Mouse (Mus musculus) neural tube, embryonic 12.5 days (tissue): ENCODE results near the gene Gm32742. TPM values are rescaled to one million over a fixed set of nuclear protein-coding genes. Genes with fewer than 3 reads are reported as not detected.
A peak's percentile ranks its signal among the peaks of the same experiment; 100 is the strongest.
"Not testable (repeated sequence)": the region's sequence is repeated elsewhere in the genome, so short reads cannot be mapped to it uniquely, and the experiment has no call there.

Experiments used
- ATAC-seq: fragments of 200-750 bp; cut with Nextera tagmentation; 2 replicates; pipeline ENCODE4 v1.8.0; 2017; ENCODE audit warnings: low read depth, mild to moderate bottlenecking, moderate TSS enrichment, moderate library complexity; ENCODE audit not compliant: low FRiP score
- H3K27ac ChIP-seq: fragments of 300-500 bp; sonication (generic); 2 replicates; pipeline ENCODE4 v1.5.1; 2016
- H3K27me3 ChIP-seq: fragments of 300-500 bp; sonication (generic); replicated peaks from 2 replicates; pipeline ENCODE4 v1.6.1; 2016; ENCODE audit warnings: mild to moderate bottlenecking
- H3K36me3 ChIP-seq: fragments of 300-500 bp; sonication (generic); 2 replicates; pipeline ENCODE4 v1.6.1; 2016; ENCODE audit warnings: mild to moderate bottlenecking
- H3K4me1 ChIP-seq: fragments of 300-500 bp; sonication (generic); 2 replicates; pipeline ENCODE4 v1.6.1; 2016
- H3K4me2 ChIP-seq: fragments of 300-500 bp; sonication (generic); replicated peaks from 2 replicates; pipeline ENCODE4 v1.6.1; 2016; ENCODE audit warnings: mild to moderate bottlenecking
- H3K4me3 ChIP-seq: fragments of 300-500 bp; sonication (generic); 2 replicates; pipeline ENCODE4 v1.5.1; 2016
- H3K9ac ChIP-seq: fragments of 300-500 bp; sonication (generic); 2 replicates; pipeline ENCODE4 v1.6.1; 2016; ENCODE audit warnings: mild to moderate bottlenecking
- H3K9me3 ChIP-seq: fragments of 300-500 bp; sonication (generic); 2 replicates; pipeline ENCODE4 v1.6.1; 2016; ENCODE audit warnings: mild to moderate bottlenecking
- WGBS: fragments of 180-500 bp; shearing (Covaris S2); methylation state at CpG from one replicate; pipeline ENCODE4 v1.1.7; 2016; 5-methylcytosine and 5-hydroxymethylcytosine counted together
- polyA plus RNA-seq: library from polyadenylated mRNA; unstranded; fragments of >200 nt; fragmentation: Nextera tagmentation; extraction: Ambion mirVana; gene quantifications from 2 replicates; pipeline ENCODE4 v1.2.1, GENCODE M21; 2016

Gene Gm32742
- polyA plus RNA-seq, 1 experiment from 2014 or later = 0.03 TPM

- no peak overlapping the region for H3K4me3 ChIP-seq
Measured at GRCm38 (mm10) chr9:51143437-51143836, 21.9 kb downstream of the Gm32742 start.

GRCm38 (mm10) chr9:51140711-51141110 is 24.6 kb downstream of the Gm32742 start:
- no peak for ATAC-seq
- WGBS = 78% methylated on average over 3 of the region's 3 CpGs
- no peaks in the 10 kb centered on the region for H3K36me3 ChIP-seq

More at GRCm38 (mm10) chr9:51143437-51143836, 21.9 kb downstream of the Gm32742 start:
- no peak overlapping the region for H3K27ac ChIP-seq
- H3K4me2 ChIP-seq = no peak overlapping the region
- no peaks in the 10 kb centered on the region for H3K9me3 ChIP-seq
- no peaks in the 10 kb centered on the region for H3K36me3 ChIP-seq
- no peak overlapping the region for H3K9ac ChIP-seq
- H3K4me1 ChIP-seq = no peaks in the 10 kb centered on the region
- no peaks in the 10 kb centered on the region for H3K27me3 ChIP-seq
- ATAC-seq = no peak
- 96% methylated on average over 1 of the region's 1 CpGs for WGBS

DNA sequence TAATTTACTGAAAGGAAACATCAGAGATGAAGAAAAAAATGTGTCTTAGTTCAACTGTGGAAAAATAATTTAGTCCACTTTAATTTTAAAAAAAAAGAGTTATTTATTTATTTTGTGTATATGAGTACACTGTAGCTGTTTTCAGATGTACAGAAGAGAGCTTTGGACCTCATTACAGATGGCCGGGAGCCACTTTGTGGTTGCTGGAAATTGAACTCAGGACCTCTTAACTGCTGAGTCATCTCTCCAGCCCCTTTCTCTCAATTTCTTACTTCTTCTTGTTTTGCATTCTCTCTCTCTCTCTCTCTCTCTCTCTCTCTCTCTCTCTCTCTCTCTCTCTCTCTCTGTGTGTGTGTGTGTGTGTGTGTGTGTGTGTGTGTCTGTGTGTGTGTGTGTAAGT is 25.9 kb downstream of the Gm32742 start:
- not testable (repeated sequence) for H3K4me1 ChIP-seq, H3K27me3 ChIP-seq, H3K27ac ChIP-seq, H3K36me3 ChIP-seq, H3K4me2 ChIP-seq, ATAC-seq, H3K4me3 ChIP-seq, H3K9ac ChIP-seq, H3K9me3 ChIP-seq
- WGBS = 78% methylated on average over 1 of the region's 1 CpGs

More at GRCm38 (mm10) chr9:51140711-51141110, 24.6 kb downstream of the Gm32742 start:
- Histone ChIP-seq H3K4me1 (no peaks in the 10 kb centered on the region), H3K27ac (no peak overlapping the region), H3K4me2 (no peak overlapping the region), H3K9me3 (no peaks in the 10 kb centered on the region), H3K4me3 (no peak overlapping the region), H3K27me3 (no peaks in the 10 kb centered on the region), H3K9ac (no peak overlapping the region)

GRCm38 (mm10) chr9:51138301-51138700 is 27.0 kb downstream of the Gm32742 start:
- Histone ChIP-seq H3K9ac (no peak overlapping the region), H3K27ac (no peak overlapping the region), H3K4me1 (no peaks in the 10 kb centered on the region), H3K4me2 (no peak overlapping the region), H3K9me3 (no peaks in the 10 kb centered on the region), H3K4me3 (no peak overlapping the region), H3K27me3 (no peaks in the 10 kb centered on the region), H3K36me3 (no peaks in the 10 kb centered on the region)
- 93% methylated on average over 1 of the region's 1 CpGs for WGBS
- no peak for ATAC-seq

DNA sequence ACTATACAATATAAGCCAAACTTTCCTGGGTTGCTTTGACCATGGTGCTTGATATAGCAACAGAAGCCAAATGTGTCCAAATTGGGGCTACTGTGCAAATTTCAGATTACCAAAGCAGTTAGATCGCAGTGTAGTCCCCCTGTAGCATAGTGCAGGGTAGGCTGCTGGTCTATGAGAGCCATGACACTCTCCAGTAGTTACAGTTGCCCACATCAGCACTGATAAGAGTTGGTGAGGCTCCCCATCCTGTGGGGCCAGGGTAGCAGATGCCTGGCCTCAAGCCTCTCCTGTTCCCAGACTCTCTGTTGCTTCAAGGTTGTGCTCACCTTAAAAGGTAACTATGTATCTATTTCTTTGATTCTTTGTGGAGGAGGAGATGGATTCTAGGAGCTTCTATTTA is 27.5 kb downstream of the Gm32742 start:
- Histone ChIP-seq H3K36me3 (no peaks in the 10 kb centered on the region), H3K4me3 (no peak overlapping the region), H3K27me3 (no peaks in the 10 kb centered on the region), H3K4me1 (no peaks in the 10 kb centered on the region), H3K9ac (no peak overlapping the region), H3K4me2 (no peak overlapping the region), H3K9me3 (no peaks in the 10 kb centered on the region), H3K27ac (no peak overlapping the region)
- WGBS = 97% methylated on average over 1 of the region's 1 CpGs
- no peak for ATAC-seq

- ATAC-seq = no peak
Measured at GRCm38 (mm10) chr9:51137432-51137831, 27.9 kb downstream of the Gm32742 start.

GRCm38 (mm10) chr9:51136985-51137384 is 28.3 kb downstream of the Gm32742 start:
- Histone ChIP-seq H3K27ac (no peak overlapping the region), H3K36me3 (no peaks in the 10 kb centered on the region), H3K9me3 (no peaks in the 10 kb centered on the region), H3K27me3 (no peaks in the 10 kb centered on the region), H3K9ac (no peak overlapping the region), H3K4me1 (no peaks in the 10 kb centered on the region), H3K4me3 (no peak overlapping the region), H3K4me2 (no peak overlapping the region)
- ATAC-seq = no peak
- WGBS = 67% methylated on average over 3 of the region's 3 CpGs

More at GRCm38 (mm10) chr9:51137432-51137831, 27.9 kb downstream of the Gm32742 start:
- no peak overlapping the region for H3K9ac ChIP-seq
- no peaks in the 10 kb centered on the region for H3K9me3 ChIP-seq
- H3K27ac ChIP-seq = no peak overlapping the region
- no peak overlapping the region for H3K4me3 ChIP-seq
- no peaks in the 10 kb centered on the region for H3K27me3 ChIP-seq
- H3K4me2 ChIP-seq = no peak overlapping the region
- H3K4me1 ChIP-seq = no peaks in the 10 kb centered on the region
- WGBS = 89% methylated on average over 4 of the region's 4 CpGs
- no peaks in the 10 kb centered on the region for H3K36me3 ChIP-seq

- 92% methylated on average over 4 of the region's 4 CpGs for WGBS
Measured at GRCm38 (mm10) chr9:51114767-51115166, 50.5 kb downstream of the Gm32742 start.

GRCm38 (mm10) chr9:51105751-51106150 is 59.6 kb downstream of the Gm32742 start:
- Histone ChIP-seq H3K27ac (no peak overlapping the region), H3K27me3 (peaks cover 3% of the 10 kb centered on the region; the same call in 1 of the 2 replicates), H3K4me3 (no peak overlapping the region), H3K4me1 (peaks cover 14% of the 10 kb centered on the region), H3K9ac (no peak overlapping the region), H3K4me2 (no peak overlapping the region), H3K9me3 (no peaks in the 10 kb centered on the region), H3K36me3 (no peaks in the 10 kb centered on the region)
- no peak for ATAC-seq
- WGBS = 87% methylated on average over 2 of the region's 2 CpGs

More at GRCm38 (mm10) chr9:51114767-51115166, 50.5 kb downstream of the Gm32742 start:
- H3K27ac ChIP-seq = no peak overlapping the region
- H3K36me3 ChIP-seq = no peaks in the 10 kb centered on the region
- ATAC-seq = no peak
- no peaks in the 10 kb centered on the region for H3K4me1 ChIP-seq
- no peaks in the 10 kb centered on the region for H3K27me3 ChIP-seq
- no peak overlapping the region for H3K4me3 ChIP-seq
- H3K9ac ChIP-seq = no peak overlapping the region
- no peaks in the 10 kb centered on the region for H3K9me3 ChIP-seq
- H3K4me2 ChIP-seq = no peak overlapping the region

GRCm38 (mm10) chr9:51103808-51104514 is 61.4 kb downstream of the Gm32742 start:
- peaks cover 3% of the 10 kb centered on the region; the same call in 1 of the 2 replicates for H3K27me3 ChIP-seq
- 13% methylated on average over 30 of the region's 30 CpGs for WGBS
- ATAC-seq = peak; percentile 79

DNA sequence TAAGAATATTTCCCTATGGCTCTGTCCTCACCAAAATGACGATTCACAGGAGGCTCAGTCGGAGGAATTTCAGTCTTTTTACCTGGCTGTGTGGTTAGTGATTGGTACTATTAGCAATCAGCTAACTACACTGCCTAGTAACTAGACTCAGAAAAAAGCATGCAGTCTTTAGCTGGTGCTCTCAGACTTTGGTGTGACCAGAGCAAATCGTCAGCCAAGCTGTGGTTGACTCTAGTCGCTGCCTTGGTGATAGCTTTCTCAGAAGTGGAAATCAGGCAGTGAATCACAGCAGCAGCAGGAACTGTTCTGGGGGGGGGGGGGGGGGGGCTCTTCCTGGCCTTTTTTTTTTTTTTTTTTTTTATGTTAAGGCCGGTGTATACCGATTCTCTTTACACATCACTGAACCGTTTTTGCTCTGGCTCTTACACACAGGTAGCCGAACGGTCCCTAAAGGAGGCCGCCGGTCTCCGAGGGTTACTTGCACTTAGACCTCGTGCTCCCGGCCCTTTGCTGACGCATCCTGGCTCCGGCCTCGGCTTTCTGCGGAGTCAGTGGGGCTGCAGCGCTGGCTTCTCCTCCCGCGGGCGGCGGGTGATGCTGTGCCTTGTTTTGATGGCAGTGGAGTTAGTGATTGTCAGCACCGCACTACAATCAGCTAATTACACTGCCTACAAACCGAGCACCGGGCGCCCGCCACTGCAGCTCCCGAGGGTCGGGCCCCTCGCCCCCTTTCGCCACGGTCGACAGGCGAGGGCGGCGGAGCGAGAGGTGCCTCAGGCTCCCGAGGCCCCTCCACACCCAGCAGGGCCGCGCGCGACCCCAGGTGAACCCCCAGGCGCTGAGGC is 62.1 kb downstream of the Gm32742 start:
- peak; percentile 68 for ATAC-seq
- WGBS = 2% methylated on average over 43 of the region's 44 CpGs
- H3K9me3 ChIP-seq = no peaks in the 10 kb centered on the region

More at GRCm38 (mm10) chr9:51103808-51104514, 61.4 kb downstream of the Gm32742 start:
- no peaks in the 10 kb centered on the region for H3K9me3 ChIP-seq
- peak overlapping the region; percentile 100 for H3K4me2 ChIP-seq
- no peak overlapping the region for H3K27ac ChIP-seq
- peak overlapping the region; percentile 58 for H3K4me3 ChIP-seq
- no peaks in the 10 kb centered on the region for H3K36me3 ChIP-seq
- peaks cover 14% of the 10 kb centered on the region for H3K4me1 ChIP-seq
- peak overlapping the region; percentile 66 for H3K9ac ChIP-seq

GRCm38 (mm10) chr9:51101756-51102425 is 63.4 kb downstream of the Gm32742 start, which contains the start of gene 4833427G06Rik:
4833427G06Rik (minus strand) TSS chr9:51102078.
- WGBS = 8% methylated on average over 27 of the region's 27 CpGs
- H3K9ac ChIP-seq = no peak within 1 kb of the TSS

More for the DNA sequence above, 62.1 kb downstream of the Gm32742 start:
- peaks cover 14% of the 10 kb centered on the region for H3K4me1 ChIP-seq
- H3K4me3 ChIP-seq = peak overlapping the region; percentile 58
- no peak overlapping the region for H3K27ac ChIP-seq
- H3K9ac ChIP-seq = peak overlapping the region; percentile 66
- H3K36me3 ChIP-seq = no peaks in the 10 kb centered on the region
- peaks cover 3% of the 10 kb centered on the region; the same call in 1 of the 2 replicates for H3K27me3 ChIP-seq
- H3K4me2 ChIP-seq = peak overlapping the region; percentile 100

More at GRCm38 (mm10) chr9:51101756-51102425, 63.4 kb downstream of the Gm32742 start, which contains the start of gene 4833427G06Rik:
- Histone ChIP-seq H3K9me3 (no peaks in the 10 kb centered on the region), H3K36me3 (no peaks in the 10 kb centered on the region), H3K27ac (no peak within 1 kb of the TSS), H3K4me1 (peaks cover 14% of the 10 kb centered on the region), H3K4me2 (peak within 1 kb of the TSS; percentile 100), H3K4me3 (0 out of 2 replicates have a peak within 1 kb of the TSS, but pooled peaks have one; percentile 58), H3K27me3 (peaks cover 3% of the 10 kb centered on the region; the same call in 1 of the 2 replicates)
- ATAC-seq = peak; percentile 79
